Mouse (Mus musculus): ENCODE measurements at regions not wholly inside any gene's neighbourhood (a gene's known extent, or its start where the extent isn't known, plus 50 kb on each side); places are given as distances from the start of the nearest gene placed in this dataset.

GRCm38 (mm10) chr2:179193507-179194160 lies 248.6 kb upstream of the Cdh4 start:
- H3K9ac ChIP-seq (ENCODE audit: low read length), result no peak overlapping the region
- no peak overlapping the region for H3K4me3 ChIP-seq (replicated peaks; ENCODE audit: low read length)
- peak; percentile 53; the same call in 1 of the 2 replicates for ATAC-seq (ENCODE audit: insufficient read depth, low FRiP score)
- no peaks in the 10 kb centered on the region for H3K27me3 ChIP-seq (ENCODE audit: control insufficient read depth, insufficient read depth, low read length)
- H3K4me1 ChIP-seq (ENCODE audit: control insufficient read depth, insufficient read depth, low read length), result no peaks in the 10 kb centered on the region
- H3K27ac ChIP-seq (ENCODE audit: low read length), result no peak overlapping the region
- 22% methylated on average over 9 of the region's 9 CpGs for WGBS
- no peak overlapping the region for H3K4me2 ChIP-seq (ENCODE audit: low read depth, low read length)
- no peaks in the 10 kb centered on the region for H3K36me3 ChIP-seq (ENCODE audit: control insufficient read depth, insufficient read depth, low read length)
- H3K9me3 ChIP-seq (replicated peaks; ENCODE audit: control insufficient read depth, low read length), result no peaks in the 10 kb centered on the region

DNA sequence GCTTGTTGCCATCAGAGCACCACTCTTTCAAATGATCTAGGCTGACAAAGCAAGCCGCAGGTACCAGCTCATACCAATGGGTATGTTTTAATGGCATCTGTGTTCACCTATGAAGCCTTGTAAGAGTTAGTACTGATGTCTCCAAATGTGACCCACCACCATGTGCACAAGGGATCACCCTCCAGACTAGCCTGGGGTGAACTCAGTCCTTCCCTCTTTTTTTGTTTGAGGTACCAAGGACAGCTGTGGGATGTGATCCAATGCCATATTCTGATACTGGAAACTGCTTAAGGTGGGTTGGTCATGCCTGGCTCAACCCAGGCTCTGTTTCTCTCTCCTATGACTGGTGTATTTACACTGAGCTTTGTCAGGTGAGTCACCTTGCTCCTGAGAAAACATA lies 244.8 kb upstream of the Cdh4 start:
- Histone ChIP-seq H3K27ac (ENCODE audit: low read length) (no peak overlapping the region), H3K4me3 (replicated peaks; ENCODE audit: low read length) (no peak overlapping the region), H3K36me3 (ENCODE audit: control insufficient read depth, insufficient read depth, low read length) (no peaks in the 10 kb centered on the region), H3K4me2 (ENCODE audit: low read depth, low read length) (no peak overlapping the region), H3K9ac (ENCODE audit: low read length) (no peak overlapping the region), H3K27me3 (ENCODE audit: control insufficient read depth, insufficient read depth, low read length) (no peaks in the 10 kb centered on the region), H3K9me3 (replicated peaks; ENCODE audit: control insufficient read depth, low read length) (no peaks in the 10 kb centered on the region), H3K4me1 (ENCODE audit: control insufficient read depth, insufficient read depth, low read length) (no peaks in the 10 kb centered on the region)
- no peak for ATAC-seq (ENCODE audit: insufficient read depth, low FRiP score)
- WGBS, result 91% methylated on average over 1 of the region's 1 CpGs

- H3K4me3 ChIP-seq (replicated peaks; ENCODE audit: low read length), result no peak overlapping the region
- ATAC-seq (ENCODE audit: insufficient read depth, low FRiP score), result peak; percentile 44; the same call in 1 of the 2 replicates
- H3K27me3 ChIP-seq (ENCODE audit: control insufficient read depth, insufficient read depth, low read length), result no peaks in the 10 kb centered on the region
- no peak overlapping the region for H3K27ac ChIP-seq (ENCODE audit: low read length)
- no peaks in the 10 kb centered on the region for H3K36me3 ChIP-seq (ENCODE audit: control insufficient read depth, insufficient read depth, low read length)
- WGBS, result 6% methylated on average over 6 of the region's 6 CpGs
- H3K4me1 ChIP-seq (ENCODE audit: control insufficient read depth, insufficient read depth, low read length), result no peaks in the 10 kb centered on the region
- H3K9ac ChIP-seq (ENCODE audit: low read length), result no peak overlapping the region
- H3K9me3 ChIP-seq (replicated peaks; ENCODE audit: control insufficient read depth, low read length), result no peaks in the 10 kb centered on the region
- no peak overlapping the region for H3K4me2 ChIP-seq (ENCODE audit: low read depth, low read length)
Observed at GRCm38 (mm10) chr2:179200495-179200894, 241.7 kb upstream of the Cdh4 start.

DNA sequence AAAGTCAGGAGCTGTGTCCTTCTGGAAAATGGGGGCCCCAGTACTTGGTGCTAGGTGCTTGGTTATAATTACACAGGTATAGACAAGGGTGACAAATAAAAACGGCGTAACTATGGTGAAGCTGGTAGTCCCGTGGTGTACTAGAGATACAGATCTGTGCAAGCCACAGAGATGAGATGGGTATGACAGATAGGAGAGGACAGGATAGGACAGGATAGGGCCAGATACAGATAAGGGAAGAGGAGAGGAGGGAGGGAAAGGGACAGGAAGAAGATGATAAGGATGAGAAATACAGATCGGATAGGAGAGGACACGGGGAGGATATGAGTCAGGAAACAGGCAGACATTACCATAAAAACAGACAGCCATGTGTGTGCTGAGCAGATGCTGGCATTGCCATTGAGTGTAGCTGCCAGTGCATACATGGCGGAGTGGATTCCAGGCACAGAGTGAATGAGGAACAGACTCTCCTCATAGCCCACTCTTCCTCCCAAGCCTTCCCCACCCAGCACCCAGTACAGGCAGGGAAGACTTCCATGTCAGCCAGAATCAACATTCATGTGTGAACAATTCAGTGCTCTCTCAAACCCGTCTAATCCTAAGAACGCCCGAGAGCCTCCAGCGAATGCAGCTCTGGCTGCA lies 231.9 kb upstream of the Cdh4 start:
- Histone ChIP-seq H3K36me3 (ENCODE audit: control insufficient read depth, insufficient read depth, low read length) (no peaks in the 10 kb centered on the region), H3K27ac (ENCODE audit: low read length) (no peak overlapping the region), H3K9me3 (replicated peaks; ENCODE audit: control insufficient read depth, low read length) (no peaks in the 10 kb centered on the region), H3K9ac (ENCODE audit: low read length) (no peak overlapping the region), H3K4me3 (replicated peaks; ENCODE audit: low read length) (no peak overlapping the region), H3K4me1 (ENCODE audit: control insufficient read depth, insufficient read depth, low read length) (no peaks in the 10 kb centered on the region), H3K27me3 (ENCODE audit: control insufficient read depth, insufficient read depth, low read length) (no peaks in the 10 kb centered on the region), H3K4me2 (ENCODE audit: low read depth, low read length) (no peak overlapping the region)
- no peak for ATAC-seq (ENCODE audit: insufficient read depth, low FRiP score)
- WGBS, result 84% methylated on average over 10 of the region's 10 CpGs

- no peak for ATAC-seq (ENCODE audit: insufficient read depth, low FRiP score)
- no peaks in the 10 kb centered on the region for H3K9me3 ChIP-seq (replicated peaks; ENCODE audit: control insufficient read depth, low read length)
- no peak overlapping the region for H3K9ac ChIP-seq (ENCODE audit: low read length)
- H3K27ac ChIP-seq (ENCODE audit: low read length), result no peak overlapping the region
- no peak overlapping the region for H3K4me2 ChIP-seq (ENCODE audit: low read depth, low read length)
- no peaks in the 10 kb centered on the region for H3K4me1 ChIP-seq (ENCODE audit: control insufficient read depth, insufficient read depth, low read length)
- H3K4me3 ChIP-seq (replicated peaks; ENCODE audit: low read length), result no peak overlapping the region
- H3K36me3 ChIP-seq (ENCODE audit: control insufficient read depth, insufficient read depth, low read length), result no peaks in the 10 kb centered on the region
- H3K27me3 ChIP-seq (ENCODE audit: control insufficient read depth, insufficient read depth, low read length), result no peaks in the 10 kb centered on the region
- WGBS, result 52% methylated on average over 2 of the region's 2 CpGs
Observed at GRCm38 (mm10) chr2:179216773-179217172, 225.5 kb upstream of the Cdh4 start.

DNA sequence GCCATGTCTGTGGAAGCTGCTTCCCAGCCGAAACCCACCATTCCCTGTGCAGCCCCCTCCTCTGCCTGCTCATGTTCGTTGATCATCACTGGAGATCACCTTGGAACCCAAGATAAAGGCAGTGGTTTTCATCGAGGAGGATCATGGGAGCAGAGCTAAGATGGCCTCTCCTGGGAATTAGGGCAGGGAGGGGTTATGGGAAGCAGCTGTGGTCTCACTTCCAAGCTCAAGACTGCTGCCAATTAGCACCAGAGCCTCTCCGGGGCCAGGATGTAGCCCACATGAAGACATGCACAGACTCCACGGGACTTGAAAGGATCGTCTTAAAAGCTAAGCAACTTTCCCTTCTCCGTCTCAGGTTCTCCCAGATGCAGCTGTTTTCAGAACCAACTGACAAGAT lies 214.1 kb upstream of the Cdh4 start:
- 69% methylated on average over 7 of the region's 7 CpGs for WGBS
- no peaks in the 10 kb centered on the region for H3K27me3 ChIP-seq (ENCODE audit: control insufficient read depth, insufficient read depth, low read length)
- no peak for ATAC-seq (ENCODE audit: insufficient read depth, low FRiP score)

DNA sequence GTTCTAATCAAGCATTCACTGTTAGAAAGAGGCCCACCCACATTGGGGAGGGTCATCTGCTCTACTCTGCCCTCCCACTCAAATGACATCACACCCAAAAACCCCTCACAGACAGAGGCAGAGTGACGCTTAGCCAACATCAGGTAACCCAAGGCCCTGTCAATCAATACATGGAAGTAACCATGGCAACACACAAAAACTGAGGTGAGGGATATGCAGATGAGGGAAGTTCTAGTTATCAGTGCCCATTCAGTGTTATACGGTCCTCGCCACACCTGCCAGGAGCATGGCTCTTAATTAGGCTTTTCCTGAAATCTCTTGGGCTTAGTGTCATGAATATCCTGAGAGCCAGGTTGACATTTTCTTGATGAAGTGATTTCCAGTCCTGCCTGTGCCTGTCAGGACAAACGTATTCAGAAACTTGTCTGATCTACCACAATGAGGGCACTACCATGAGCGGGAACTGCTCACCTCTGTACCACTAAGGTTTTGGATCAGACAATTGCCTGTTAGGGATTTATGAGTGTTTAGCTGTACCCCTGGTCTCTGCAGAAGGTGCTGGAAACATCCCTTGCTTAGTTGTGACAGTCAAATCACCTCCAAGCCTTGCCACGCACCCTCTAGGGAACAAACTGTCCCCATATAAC lies 210.4 kb upstream of the Cdh4 start:
- Histone ChIP-seq H3K4me1 (ENCODE audit: control insufficient read depth, insufficient read depth, low read length) (no peaks in the 10 kb centered on the region), H3K9ac (ENCODE audit: low read length) (no peak overlapping the region), H3K36me3 (ENCODE audit: control insufficient read depth, insufficient read depth, low read length) (no peaks in the 10 kb centered on the region), H3K4me3 (replicated peaks; ENCODE audit: low read length) (no peak overlapping the region), H3K9me3 (replicated peaks; ENCODE audit: control insufficient read depth, low read length) (no peaks in the 10 kb centered on the region), H3K27ac (ENCODE audit: low read length) (no peak overlapping the region), H3K27me3 (ENCODE audit: control insufficient read depth, insufficient read depth, low read length) (no peaks in the 10 kb centered on the region), H3K4me2 (ENCODE audit: low read depth, low read length) (no peak overlapping the region)
- 74% methylated on average over 6 of the region's 6 CpGs for WGBS
- no peak for ATAC-seq (ENCODE audit: insufficient read depth, low FRiP score)

More for the DNA sequence above, 214.1 kb upstream of the Cdh4 start:
- no peak overlapping the region for H3K4me3 ChIP-seq (replicated peaks; ENCODE audit: low read length)
- no peak overlapping the region for H3K4me2 ChIP-seq (ENCODE audit: low read depth, low read length)
- no peaks in the 10 kb centered on the region for H3K9me3 ChIP-seq (replicated peaks; ENCODE audit: control insufficient read depth, low read length)
- no peak overlapping the region for H3K9ac ChIP-seq (ENCODE audit: low read length)
- no peaks in the 10 kb centered on the region for H3K4me1 ChIP-seq (ENCODE audit: control insufficient read depth, insufficient read depth, low read length)
- H3K27ac ChIP-seq (ENCODE audit: low read length), result no peak overlapping the region
- no peaks in the 10 kb centered on the region for H3K36me3 ChIP-seq (ENCODE audit: control insufficient read depth, insufficient read depth, low read length)

GRCm38 (mm10) chr2:179238166-179238565 lies 204.1 kb upstream of the Cdh4 start:
- Histone ChIP-seq H3K27me3 (ENCODE audit: control insufficient read depth, insufficient read depth, low read length) (no peaks in the 10 kb centered on the region), H3K4me1 (ENCODE audit: control insufficient read depth, insufficient read depth, low read length) (no peaks in the 10 kb centered on the region; the same call in 1 of the 2 replicates), H3K9me3 (replicated peaks; ENCODE audit: control insufficient read depth, low read length) (no peaks in the 10 kb centered on the region), H3K27ac (ENCODE audit: low read length) (no peak overlapping the region), H3K4me2 (ENCODE audit: low read depth, low read length) (no peak overlapping the region), H3K9ac (ENCODE audit: low read length) (no peak overlapping the region), H3K4me3 (replicated peaks; ENCODE audit: low read length) (no peak overlapping the region), H3K36me3 (ENCODE audit: control insufficient read depth, insufficient read depth, low read length) (no peaks in the 10 kb centered on the region)
- WGBS, result 82% methylated on average over 11 of the region's 11 CpGs
- no peak for ATAC-seq (ENCODE audit: insufficient read depth, low FRiP score)

- Histone ChIP-seq H3K4me3 (replicated peaks; ENCODE audit: low read length) (no peak overlapping the region), H3K9ac (ENCODE audit: low read length) (no peak overlapping the region), H3K4me1 (ENCODE audit: control insufficient read depth, insufficient read depth, low read length) (no peaks in the 10 kb centered on the region), H3K4me2 (ENCODE audit: low read depth, low read length) (no peak overlapping the region), H3K36me3 (ENCODE audit: control insufficient read depth, insufficient read depth, low read length) (no peaks in the 10 kb centered on the region), H3K27me3 (ENCODE audit: control insufficient read depth, insufficient read depth, low read length) (no peaks in the 10 kb centered on the region), H3K9me3 (replicated peaks; ENCODE audit: control insufficient read depth, low read length) (no peaks in the 10 kb centered on the region), H3K27ac (ENCODE audit: low read length) (no peak overlapping the region)
- 62% methylated on average over 2 of the region's 2 CpGs for WGBS
- ATAC-seq (ENCODE audit: insufficient read depth, low FRiP score), result no peak
Observed at GRCm38 (mm10) chr2:179260892-179261291, 181.3 kb upstream of the Cdh4 start.

Data from stomach, embryonic 16.5 days (tissue).